Mouse (Mus musculus): ENCODE data around the gene Ypel2. TPM values are rescaled to one million over a fixed set of nuclear protein-coding genes. Genes with fewer than 3 reads are reported as not detected.
A peak's percentile ranks its signal among the peaks of the same experiment; 100 is the strongest.

Gene Ypel2
- total RNA-seq, 2 experiments from 2014 or later: 4.5 to 11.6 TPM

- intact Hi-C loops (cut with DNase I): loop anchor here (10.0 kb wide), 1 partner anchor 333 kb away; the partner anchor contains the start of genes Ptrh2 and Vmp1
- no peak overlapping the region for H3K4me3 ChIP-seq
- no peak for DNase-seq
- TF ChIP-seq CTCF (IDR thresholded peaks at IDR 0.05): no peak
- H3K27ac ChIP-seq: no peak overlapping the region
Observed at GRCm38 (mm10) chr11:87018081-87018480, 24.6 kb upstream of the Ypel2 start.

DNA sequence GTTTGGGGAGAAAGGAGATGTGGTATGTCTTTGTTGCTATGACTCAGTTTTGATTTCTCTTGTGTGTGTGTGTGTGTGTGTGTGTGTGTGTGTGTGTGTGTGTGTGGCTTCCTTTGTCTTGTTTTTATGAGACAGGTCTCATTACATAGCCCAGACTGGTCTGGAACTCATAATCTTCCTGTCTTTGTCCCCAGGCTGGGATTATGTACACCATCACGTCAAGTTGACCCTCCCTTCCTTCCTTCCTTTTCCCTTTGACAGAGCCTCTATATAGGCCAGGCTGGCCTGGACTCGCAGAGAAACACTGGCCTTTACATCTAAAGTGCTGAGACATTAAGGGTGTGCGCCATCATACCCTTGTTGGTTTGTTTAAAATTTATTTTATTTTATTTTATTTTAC is 22.2 kb upstream of the Ypel2 start:
- DNase-seq: no peak
- H3K4me3 ChIP-seq: no peak overlapping the region
- no peak for TF ChIP-seq CTCF (IDR thresholded peaks at IDR 0.05)
- intact Hi-C loops (cut with DNase I): loop anchor here (10.0 kb wide), 1 partner anchor 331 kb away; the partner anchor contains the start of genes Ptrh2 and Vmp1
- H3K27ac ChIP-seq: peak overlapping the region; percentile 53

- intact Hi-C loops (cut with DNase I): loop anchor here (10.0 kb wide), 1 partner anchor 326 kb away; the partner anchor contains the start of genes Ptrh2 and Vmp1
- no peak overlapping the region for H3K4me3 ChIP-seq
- TF ChIP-seq CTCF (IDR thresholded peaks at IDR 0.05): peak; percentile 92
- DNase-seq: peak; percentile 44
- H3K27ac ChIP-seq: no peak overlapping the region
Observed at GRCm38 (mm10) chr11:87010476-87010875, 17.0 kb upstream of the Ypel2 start.

DNA sequence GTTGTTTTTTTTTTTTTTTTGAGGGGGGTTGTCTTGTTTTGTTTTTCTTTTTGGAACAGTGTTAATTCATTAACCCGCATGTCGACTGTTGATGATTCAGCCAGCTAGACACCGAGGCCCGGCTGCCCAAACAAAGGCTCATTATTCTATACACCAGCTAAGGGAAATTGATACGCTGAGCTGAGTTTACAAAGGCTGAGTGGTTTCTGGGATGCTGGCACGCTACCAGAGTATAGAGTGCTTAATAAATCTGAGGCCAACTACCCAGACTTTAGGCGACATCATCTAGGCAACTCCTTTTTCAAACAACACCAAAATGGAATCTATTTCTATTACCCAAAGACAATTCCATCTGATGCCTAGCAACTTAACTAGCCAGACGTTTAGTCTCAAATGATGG is 13.9 kb upstream of the Ypel2 start:
- no peak overlapping the region for H3K27ac ChIP-seq
- DNase-seq: no peak
- no peak overlapping the region for H3K4me3 ChIP-seq
- no peak for TF ChIP-seq CTCF (IDR thresholded peaks at IDR 0.05)
- intact Hi-C loops (cut with DNase I): loop anchor here (10.0 kb wide), 1 partner anchor 443 kb away; no protein-coding TSS in a partner anchor

- intact Hi-C loops (cut with DNase I): loop anchor here (10.0 kb wide), 1 partner anchor 440 kb away; no protein-coding TSS in a partner anchor
- peak overlapping the region; percentile 63 for H3K27ac ChIP-seq
- DNase-seq: no peak
- no peak overlapping the region for H3K4me3 ChIP-seq
- TF ChIP-seq CTCF (IDR thresholded peaks at IDR 0.05): no peak
Observed at GRCm38 (mm10) chr11:87004960-87005755, 11.7 kb upstream of the Ypel2 start.

- no peak for TF ChIP-seq CTCF (IDR thresholded peaks at IDR 0.05)
- DNase-seq: peak; percentile 34
- intact Hi-C loops (cut with DNase I): loop anchor here (10.0 kb wide), 1 partner anchor 437 kb away; no protein-coding TSS in a partner anchor
- no peak overlapping the region for H3K4me3 ChIP-seq
- H3K27ac ChIP-seq: no peak overlapping the region
Observed at GRCm38 (mm10) chr11:87002078-87002829, 8.7 kb upstream of the Ypel2 start.

- no peak for DNase-seq
- intact Hi-C loops (cut with DNase I): loop anchor here (10.0 kb wide), 1 partner anchor 436 kb away; no protein-coding TSS in a partner anchor
- TF ChIP-seq CTCF (IDR thresholded peaks at IDR 0.05): no peak
- no peak overlapping the region for H3K4me3 ChIP-seq
- no peak overlapping the region for H3K27ac ChIP-seq
Observed at GRCm38 (mm10) chr11:87001217-87001616, 7.7 kb upstream of the Ypel2 start.

DNA sequence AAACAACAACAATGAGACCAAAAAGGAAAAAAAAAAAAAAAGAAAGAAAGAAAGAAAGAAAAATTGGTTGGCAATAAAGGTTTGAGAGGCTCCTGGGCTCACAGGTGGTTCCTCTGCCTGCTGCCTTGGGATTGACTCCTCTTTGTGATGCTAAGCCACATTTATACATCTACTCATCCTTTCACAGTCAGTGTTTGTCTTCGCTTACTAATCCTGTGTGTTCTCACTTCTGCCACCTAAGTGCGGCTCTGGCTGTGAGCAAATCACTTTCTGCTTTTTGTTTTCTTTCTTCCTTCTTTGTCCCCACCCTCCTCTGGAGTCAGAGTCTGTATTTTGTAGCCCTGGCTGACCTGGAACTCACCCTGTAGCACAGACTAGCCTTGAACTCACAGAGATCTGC is 2.8 kb upstream of the Ypel2 start:
- TF ChIP-seq CTCF (IDR thresholded peaks at IDR 0.05): no peak
- Histone ChIP-seq H3K4me3 (no peak overlapping the region), H3K27ac (peak overlapping the region; percentile 48; the same call in 1 of the 2 replicates)
- no peak for DNase-seq
- intact Hi-C loops (cut with DNase I): loop anchor here (10.0 kb wide), 1 partner anchor 101 kb away; no protein-coding TSS in a partner anchor

GRCm38 (mm10) chr11:86995625-86996221 is 2.2 kb upstream of the Ypel2 start:
- intact Hi-C loops (cut with DNase I): loop anchor here (10.0 kb wide), 1 partner anchor 101 kb away; no protein-coding TSS in a partner anchor
- H3K27ac ChIP-seq: peak overlapping the region; percentile 98
- peak; percentile 86 for TF ChIP-seq CTCF (IDR thresholded peaks at IDR 0.05)
- H3K4me3 ChIP-seq: no peak overlapping the region
- peak; percentile 56 for DNase-seq

DNA sequence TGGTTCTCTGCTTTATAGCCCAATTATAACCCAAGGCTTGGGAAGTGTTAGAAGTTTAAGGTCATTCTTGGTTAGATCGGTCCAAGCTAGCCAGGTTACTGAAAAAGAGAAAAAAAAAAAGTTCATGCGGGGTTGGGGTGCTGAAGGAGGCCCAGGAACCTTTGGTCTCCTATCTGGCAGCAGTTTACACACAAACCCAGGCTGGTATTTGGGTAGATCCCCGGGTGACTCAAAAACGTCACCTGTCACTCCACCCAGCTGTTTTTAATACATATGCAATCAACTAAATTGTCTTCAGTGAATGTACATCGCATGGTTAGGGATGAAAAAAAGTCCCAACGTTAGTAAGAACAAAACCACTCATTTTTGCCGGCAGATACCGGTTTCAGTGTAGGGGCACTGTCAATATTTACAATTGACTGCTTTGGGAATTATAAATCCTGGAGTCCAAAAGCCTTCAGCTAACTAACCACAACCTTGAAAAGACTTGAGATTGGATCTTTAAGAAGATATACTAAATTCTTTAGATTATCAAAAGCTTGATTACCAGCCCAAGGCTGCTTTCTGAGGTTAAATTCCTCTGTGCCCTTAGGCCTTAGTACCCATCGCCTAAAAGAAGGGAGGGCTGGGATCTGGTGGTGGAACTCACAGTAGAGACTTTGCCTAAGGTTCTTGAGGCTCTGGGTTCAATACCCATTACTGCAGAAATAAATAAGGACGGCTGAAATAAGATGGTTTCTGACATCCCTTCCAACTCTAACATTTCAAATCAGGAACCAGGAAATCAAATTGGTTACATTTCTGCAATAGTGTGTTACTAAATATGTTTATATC is 1.5 kb upstream of the Ypel2 start:
- DNase-seq: no peak
- intact Hi-C loops (cut with DNase I): loop anchor here (5.0 to 10.0 kb wide), 2 partner anchors 78 to 100 kb away; no protein-coding TSS in a partner anchor
- Histone ChIP-seq H3K4me3 (no peak overlapping the region), H3K27ac (peak overlapping the region; percentile 98)
- no peak for TF ChIP-seq CTCF (IDR thresholded peaks at IDR 0.05)

DNA sequence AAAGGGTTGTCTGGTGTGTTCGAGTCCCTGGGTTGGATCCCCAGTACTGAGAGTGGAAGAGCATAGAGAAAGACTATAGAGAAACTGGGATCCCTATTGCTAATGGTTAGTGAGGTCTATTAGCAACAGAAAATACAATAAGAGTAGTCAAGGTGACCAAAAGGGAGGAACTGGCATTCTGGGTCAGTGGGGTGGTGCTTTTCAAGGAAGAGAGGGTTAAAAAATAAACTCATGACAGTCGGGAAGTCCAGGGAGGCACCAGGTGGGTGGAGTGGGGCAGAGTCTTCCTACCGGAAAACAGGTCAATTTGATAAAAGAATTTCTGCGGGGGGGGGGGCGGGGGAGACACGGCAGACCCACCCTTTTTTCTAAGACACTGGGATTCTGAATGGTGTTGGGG is 823 bp upstream of the Ypel2 start:
- H3K27ac ChIP-seq: peak overlapping the region; percentile 98
- intact Hi-C loops (cut with DNase I): loop anchor here (5.0 to 10.0 kb wide), 2 partner anchors 77 to 100 kb away; no protein-coding TSS in a partner anchor
- no peak for DNase-seq
- TF ChIP-seq CTCF (IDR thresholded peaks at IDR 0.05): no peak
- peak overlapping the region; percentile 97 for H3K4me3 ChIP-seq

Data from gastrocnemius, adult 2 months (tissue).